Mouse (Mus musculus) midbrain, embryonic 12.5 days (tissue): ENCODE data around the gene Plscr3. TPM values are rescaled to one million over a fixed set of nuclear protein-coding genes. Genes with fewer than 3 reads are reported as not detected.
A peak's percentile ranks its signal among the peaks of the same experiment; 100 is the strongest.

Source experiments
- ATAC-seq: fragments of 200-750 bp; cut with Nextera tagmentation; 2 replicates; pipeline ENCODE4 v1.8.0; 2017; ENCODE audit warnings: low read depth, moderate TSS enrichment, moderate library complexity; ENCODE audit not compliant: low FRiP score
- H3K27ac ChIP-seq: fragments of 300-500 bp; sonication (generic); replicated peaks from 2 replicates; pipeline ENCODE4 v1.5.1; 2016; ENCODE audit warnings: mild to moderate bottlenecking
- H3K27me3 ChIP-seq: fragments of 300-500 bp; sonication (generic); 2 replicates; pipeline ENCODE4 v1.6.1; 2016; ENCODE audit warnings: mild to moderate bottlenecking
- H3K36me3 ChIP-seq: fragments of 300-500 bp; sonication (generic); 2 replicates; pipeline ENCODE4 v1.6.1; 2016
- H3K4me1 ChIP-seq: fragments of 300-500 bp; sonication (generic); 2 replicates; pipeline ENCODE4 v1.6.1; 2016
- H3K4me2 ChIP-seq: fragments of 300-500 bp; sonication (generic); replicated peaks from 2 replicates; pipeline ENCODE4 v1.6.1; 2016; ENCODE audit warnings: mild to moderate bottlenecking, moderate library complexity
- H3K4me3 ChIP-seq: fragments of 300-500 bp; sonication (generic); 2 replicates; pipeline ENCODE4 v1.5.1; 2016; ENCODE audit warnings: mild to moderate bottlenecking
- H3K9ac ChIP-seq: fragments of 300-500 bp; sonication (generic); replicated peaks from 2 replicates; pipeline ENCODE4 v1.6.1; 2016; ENCODE audit warnings: mild to moderate bottlenecking, moderate library complexity
- H3K9me3 ChIP-seq: fragments of 300-500 bp; sonication (generic); 2 replicates; pipeline ENCODE4 v1.6.1; 2016; ENCODE audit warnings: mild to moderate bottlenecking
- WGBS: fragments of 180-500 bp; shearing (Covaris S2); methylation state at CpG from one replicate; pipeline ENCODE4 v1.1.7; 2016; 5-methylcytosine and 5-hydroxymethylcytosine counted together
- polyA plus RNA-seq: library from polyadenylated mRNA; unstranded; fragments of >200 nt; fragmentation: Nextera tagmentation; extraction: Ambion mirVana; gene quantifications from 2 replicates; pipeline ENCODE4 v1.2.1, GENCODE M21; 2016

Plscr3 gene
- polyA plus RNA-seq, 1 experiment from 2014 or later, result 70.1 TPM

DNA sequence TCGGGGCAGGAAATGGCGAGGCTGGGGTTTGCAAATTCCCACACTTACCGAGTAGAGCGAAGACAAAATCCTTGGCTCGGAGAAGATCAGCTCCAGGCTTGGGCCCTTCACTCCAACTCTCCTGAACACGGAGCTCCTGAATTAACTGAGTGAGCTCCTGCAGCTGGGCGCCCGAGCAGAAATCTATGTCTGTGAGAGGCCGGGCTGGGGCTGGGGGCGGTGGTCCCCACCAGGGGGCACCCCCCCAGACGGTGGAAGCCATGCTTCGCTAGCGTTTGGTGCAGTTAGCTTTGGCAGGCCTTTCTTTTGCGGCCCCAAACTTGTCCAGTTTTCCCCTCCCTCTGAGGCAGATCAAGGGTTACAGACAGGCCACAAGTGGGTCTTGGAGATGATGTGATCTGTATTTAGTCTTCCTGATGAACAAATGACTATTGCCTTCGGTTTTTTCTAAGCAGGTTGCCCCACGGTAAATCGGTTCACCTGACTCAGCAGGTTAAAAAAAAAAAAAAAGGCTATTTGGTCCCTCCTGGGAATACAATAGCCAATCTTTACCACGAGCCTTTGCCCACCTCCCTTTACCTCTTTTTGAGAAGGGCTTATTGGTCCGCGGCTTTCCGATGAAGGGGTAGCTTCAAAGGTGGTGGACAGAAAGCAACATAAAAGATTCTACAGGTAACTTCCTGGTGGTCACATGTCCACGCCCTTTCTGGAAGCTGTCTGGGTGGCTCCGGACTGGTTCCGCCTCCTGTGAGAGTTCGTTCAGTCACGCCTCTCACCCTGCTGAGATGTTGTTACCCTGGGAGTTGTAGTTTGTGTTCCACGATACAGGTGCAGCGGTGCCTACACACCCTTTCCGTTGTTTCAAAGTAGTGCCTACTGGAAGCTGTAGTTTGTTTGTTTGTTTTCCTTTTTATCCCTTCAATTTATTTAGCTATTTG, 40.9 kb upstream of the Plscr3 start, which contains the start of gene Tmem102:
Gene Tmem102 (minus strand): TSS at position 653 of the 938 bp plus-strand sequence.
- no peak within 1 kb of the TSS for H3K27ac ChIP-seq
- H3K4me1 ChIP-seq, result peaks cover 49% of the 10 kb centered on the region
- H3K9me3 ChIP-seq, result no peaks in the 10 kb centered on the region
- WGBS, result 3% methylated on average over 29 of the region's 29 CpGs
- H3K9ac ChIP-seq, result no peak within 1 kb of the TSS
- no peak for ATAC-seq
- peak within 1 kb of the TSS; percentile 96 for H3K4me2 ChIP-seq
- peaks cover 70% of the 10 kb centered on the region for H3K27me3 ChIP-seq
- 0 out of 2 replicates have a peak within 1 kb of the TSS, but pooled peaks have one; percentile 58 for H3K4me3 ChIP-seq
- H3K36me3 ChIP-seq, result no peaks in the 10 kb centered on the region

DNA sequence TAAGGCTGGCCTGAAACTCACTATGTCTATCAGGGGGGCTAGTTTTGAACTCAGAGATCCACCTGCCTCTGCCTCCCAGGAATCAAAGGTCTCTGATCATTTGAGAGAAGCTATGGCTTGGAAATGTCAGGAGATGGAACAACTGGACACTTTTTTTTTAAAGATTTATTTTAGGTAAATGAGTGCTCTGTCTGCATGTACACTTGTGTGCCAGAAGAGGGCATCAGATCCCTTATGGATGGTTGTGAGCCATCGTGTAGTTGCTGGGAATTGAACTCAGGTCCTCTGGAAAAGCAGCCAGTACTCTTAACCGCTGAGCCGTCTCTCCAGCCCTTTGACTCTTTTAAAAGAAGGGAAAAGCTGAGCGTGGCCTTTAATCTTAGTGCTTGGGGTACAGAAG, 39.8 kb upstream of the Plscr3 start:
- WGBS, result 76% methylated on average over 4 of the region's 4 CpGs
- Histone ChIP-seq H3K27ac (no peak overlapping the region), H3K9ac (no peak overlapping the region), H3K4me2 (no peak overlapping the region), H3K4me3 (no peak overlapping the region), H3K9me3 (no peaks in the 10 kb centered on the region), H3K4me1 (peaks cover 41% of the 10 kb centered on the region), H3K36me3 (no peaks in the 10 kb centered on the region), H3K27me3 (peaks cover 69% of the 10 kb centered on the region)
- ATAC-seq, result no peak

DNA sequence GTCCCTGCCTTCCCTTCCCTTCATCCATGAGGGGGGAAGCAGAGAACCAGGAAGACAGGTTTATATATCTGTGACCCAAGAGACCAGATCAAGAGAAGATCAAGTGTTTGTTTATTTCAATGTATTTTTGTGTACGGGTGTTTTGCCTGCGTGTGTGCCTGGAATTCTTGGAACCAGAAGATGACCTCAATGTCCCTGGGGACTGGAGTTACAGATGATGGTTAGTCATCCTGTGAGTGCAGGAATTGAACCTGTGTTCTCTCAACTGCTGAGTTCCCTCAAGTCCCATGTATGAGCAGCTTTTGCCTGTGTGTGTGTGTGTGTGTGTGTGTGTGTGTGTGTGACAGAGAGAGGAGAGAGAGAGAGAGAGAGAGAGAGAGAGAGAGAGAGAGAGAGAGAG, 38.5 kb upstream of the Plscr3 start:
- Histone ChIP-seq H3K4me2 (no peak overlapping the region), H3K9ac (no peak overlapping the region), H3K4me3 (no peak overlapping the region), H3K9me3 (no peaks in the 10 kb centered on the region), H3K27me3 (peaks cover 56% of the 10 kb centered on the region), H3K4me1 (peaks cover 28% of the 10 kb centered on the region), H3K27ac (no peak overlapping the region), H3K36me3 (no peaks in the 10 kb centered on the region)
- no peak for ATAC-seq
- 87% methylated on average over 2 of the region's 2 CpGs for WGBS

DNA sequence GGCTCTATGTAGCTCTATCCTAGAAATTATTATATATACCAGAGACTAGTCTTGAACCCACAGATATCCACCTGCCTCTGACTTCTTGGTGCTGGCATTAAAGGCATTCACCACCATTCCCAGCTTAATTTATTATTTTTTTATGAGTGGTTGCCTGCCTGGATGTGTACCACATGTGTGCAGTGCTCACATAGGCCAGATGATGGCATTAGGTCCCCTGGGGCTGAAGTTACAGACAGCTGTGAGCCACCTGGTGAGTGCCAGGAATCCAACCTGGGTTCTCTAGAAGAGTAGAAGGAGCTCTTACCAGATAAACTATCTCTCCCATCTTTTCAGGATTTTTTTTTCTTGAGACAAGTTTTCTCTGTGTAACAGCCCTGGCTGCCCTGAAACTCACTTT, 35.9 kb upstream of the Plscr3 start:
- Histone ChIP-seq H3K4me3 (no peak overlapping the region), H3K4me1 (peaks cover 2% of the 10 kb centered on the region; the same call in 1 of the 2 replicates), H3K36me3 (no peaks in the 10 kb centered on the region), H3K9me3 (no peaks in the 10 kb centered on the region), H3K27ac (no peak overlapping the region), H3K27me3 (peaks cover 30% of the 10 kb centered on the region), H3K4me2 (no peak overlapping the region), H3K9ac (no peak overlapping the region)
- no peak for ATAC-seq

DNA sequence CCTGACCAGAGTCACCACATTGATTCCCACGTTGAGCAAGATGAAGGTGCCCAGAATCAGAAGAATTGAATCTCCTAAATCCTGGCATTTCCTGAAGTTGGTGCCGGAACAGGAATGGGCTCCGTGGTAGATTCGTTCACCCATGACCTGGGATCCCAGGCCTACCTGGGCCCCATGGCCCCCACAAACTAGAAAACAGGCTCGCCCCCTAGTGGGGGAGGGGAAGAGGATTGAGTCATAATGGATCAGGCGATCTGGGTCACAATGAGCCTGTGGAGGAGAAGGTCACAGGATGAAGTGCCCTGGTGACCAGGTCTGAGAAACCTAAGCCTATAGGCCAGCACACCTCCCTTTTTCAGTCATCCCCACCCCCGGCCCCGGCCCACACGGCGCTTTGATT, 31.0 kb upstream of the Plscr3 start, which contains the start of gene Gm39566:
Gene Gm39566 (minus strand): TSS at position 144 of the 400 bp plus-strand sequence.
- Histone ChIP-seq H3K27ac (no peak within 1 kb of the TSS), H3K36me3 (no peaks in the 10 kb centered on the region), H3K9ac (no peak within 1 kb of the TSS), H3K27me3 (peaks cover 3% of the 10 kb centered on the region; the same call in 1 of the 2 replicates), H3K9me3 (0 out of 2 replicates have a peak, but pooled peaks cover 5% of the 10 kb centered on the region), H3K4me2 (no peak within 1 kb of the TSS), H3K4me1 (no peaks in the 10 kb centered on the region), H3K4me3 (no peak within 1 kb of the TSS)
- ATAC-seq, result no peak
- 66% methylated on average over 10 of the region's 10 CpGs for WGBS

DNA sequence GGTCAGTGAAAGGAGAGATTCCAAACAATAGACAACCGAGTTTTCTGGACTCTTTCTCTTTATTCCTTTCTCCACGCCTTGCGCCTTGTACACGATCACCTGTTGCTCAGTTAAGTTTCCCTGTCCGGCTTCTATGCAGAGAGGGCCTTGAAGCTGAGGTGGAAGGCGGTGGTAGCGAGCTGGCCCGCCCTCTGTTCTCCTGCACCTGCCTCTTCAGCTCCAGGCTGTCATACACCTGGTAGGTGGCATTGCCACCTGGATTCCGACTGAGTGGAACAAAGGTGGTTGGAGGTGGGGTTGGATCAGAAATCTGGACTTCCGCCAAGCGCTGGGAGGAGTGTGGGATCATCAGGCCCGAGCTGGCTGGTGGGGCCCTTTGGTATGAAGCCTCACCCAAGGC, 29.7 kb upstream of the Plscr3 start:
- Histone ChIP-seq H3K27me3 (no peaks in the 10 kb centered on the region), H3K4me2 (no peak overlapping the region), H3K9ac (no peak overlapping the region), H3K4me3 (no peak overlapping the region), H3K4me1 (no peaks in the 10 kb centered on the region), H3K9me3 (0 out of 2 replicates have a peak, but pooled peaks cover 5% of the 10 kb centered on the region), H3K36me3 (no peaks in the 10 kb centered on the region), H3K27ac (no peak overlapping the region)
- 86% methylated on average over 12 of the region's 12 CpGs for WGBS
- no peak for ATAC-seq

DNA sequence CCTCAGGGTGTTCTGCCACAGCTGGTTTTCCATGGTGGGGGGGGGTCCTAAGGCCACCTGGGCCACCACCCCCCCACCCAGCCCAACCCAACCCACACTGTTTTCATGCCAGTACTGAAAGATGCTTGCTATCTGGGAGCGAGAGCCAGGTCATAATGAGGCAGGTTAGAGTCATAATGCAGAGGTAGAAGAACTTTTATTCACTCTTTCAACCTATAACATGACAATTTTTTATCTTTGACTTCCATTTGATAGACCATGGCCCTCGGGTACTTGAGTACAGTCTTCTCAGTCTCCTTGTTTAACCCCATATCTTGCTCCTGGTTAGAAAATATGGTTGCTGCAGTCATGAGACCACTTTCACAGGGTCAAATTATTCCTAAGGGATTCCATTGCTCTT, 27.8 kb upstream of the Plscr3 start, which contains the start of gene Spem2:
Gene Spem2 (minus strand): TSS at position 101 of the 400 bp plus-strand sequence.
- no peaks in the 10 kb centered on the region for H3K36me3 ChIP-seq
- no peak within 1 kb of the TSS for H3K27ac ChIP-seq
- ATAC-seq, result no peak
- 75% methylated on average over 2 of the region's 2 CpGs for WGBS
- no peaks in the 10 kb centered on the region for H3K4me1 ChIP-seq
- H3K27me3 ChIP-seq, result no peaks in the 10 kb centered on the region
- no peak within 1 kb of the TSS for H3K4me3 ChIP-seq
- H3K9ac ChIP-seq, result no peak within 1 kb of the TSS
- H3K9me3 ChIP-seq, result 0 out of 2 replicates have a peak, but pooled peaks cover 5% of the 10 kb centered on the region
- H3K4me2 ChIP-seq, result no peak within 1 kb of the TSS

DNA sequence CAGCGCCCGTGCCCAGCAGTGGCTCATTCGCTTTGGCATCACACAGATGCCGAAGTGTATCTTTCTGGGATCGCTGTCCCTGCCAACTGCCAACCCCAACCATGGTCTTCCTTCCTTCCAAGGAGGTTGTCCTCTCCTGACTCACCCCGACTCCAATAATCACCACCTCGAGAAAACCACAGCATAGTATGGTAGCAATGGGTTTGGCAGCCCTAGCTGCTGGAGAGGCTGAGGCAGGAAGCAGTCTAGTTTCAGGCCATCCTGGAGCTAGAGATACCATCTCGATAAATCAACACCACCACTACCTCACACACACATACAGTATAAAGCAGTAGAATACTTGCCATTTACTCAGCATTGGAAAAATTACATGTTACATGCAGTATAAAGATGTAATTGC, 27.3 kb upstream of the Plscr3 start:
- no peak overlapping the region for H3K27ac ChIP-seq
- ATAC-seq, result no peak
- no peak overlapping the region for H3K4me3 ChIP-seq
- H3K36me3 ChIP-seq, result peaks cover 1% of the 10 kb centered on the region; the same call in 1 of the 2 replicates
- 0 out of 2 replicates have a peak, but pooled peaks cover 5% of the 10 kb centered on the region for H3K9me3 ChIP-seq
- H3K4me2 ChIP-seq, result no peak overlapping the region
- H3K9ac ChIP-seq, result no peak overlapping the region
- no peaks in the 10 kb centered on the region for H3K4me1 ChIP-seq
- 92% methylated on average over 8 of the region's 8 CpGs for WGBS
- no peaks in the 10 kb centered on the region for H3K27me3 ChIP-seq

DNA sequence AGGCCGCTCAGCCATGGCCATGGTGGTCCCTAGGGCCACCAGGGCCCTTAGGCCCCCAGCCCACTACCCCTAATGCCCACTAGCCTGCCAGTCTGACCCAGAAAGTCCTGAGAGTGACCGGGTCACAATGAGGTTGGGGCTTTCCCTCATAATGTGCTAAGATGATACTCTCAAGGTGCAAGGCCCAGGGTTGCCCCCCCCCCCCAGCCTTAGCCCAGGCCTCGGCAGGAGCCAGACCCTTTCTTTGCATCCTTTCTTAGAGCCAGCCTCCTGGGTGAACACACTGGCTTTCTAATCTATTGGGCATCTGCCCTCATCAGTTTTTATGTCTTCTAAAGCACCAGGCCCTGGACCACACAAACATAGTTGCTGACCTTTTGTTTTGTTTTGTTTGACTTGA, 24.1 kb upstream of the Plscr3 start, which contains the start of gene Spem1:
Gene Spem1 (minus strand): TSS at position 101 of the 400 bp plus-strand sequence.
- H3K27me3 ChIP-seq, result no peaks in the 10 kb centered on the region
- H3K4me1 ChIP-seq, result no peaks in the 10 kb centered on the region
- H3K4me3 ChIP-seq, result no peak within 1 kb of the TSS
- H3K36me3 ChIP-seq, result peaks cover 33% of the 10 kb centered on the region
- 0 out of 2 replicates have a peak, but pooled peaks cover 1% of the 10 kb centered on the region for H3K9me3 ChIP-seq
- no peak within 1 kb of the TSS for H3K9ac ChIP-seq
- no peak within 1 kb of the TSS for H3K27ac ChIP-seq
- ATAC-seq, result no peak
- H3K4me2 ChIP-seq, result no peak within 1 kb of the TSS
- WGBS, result 94% methylated on average over 3 of the region's 3 CpGs

DNA sequence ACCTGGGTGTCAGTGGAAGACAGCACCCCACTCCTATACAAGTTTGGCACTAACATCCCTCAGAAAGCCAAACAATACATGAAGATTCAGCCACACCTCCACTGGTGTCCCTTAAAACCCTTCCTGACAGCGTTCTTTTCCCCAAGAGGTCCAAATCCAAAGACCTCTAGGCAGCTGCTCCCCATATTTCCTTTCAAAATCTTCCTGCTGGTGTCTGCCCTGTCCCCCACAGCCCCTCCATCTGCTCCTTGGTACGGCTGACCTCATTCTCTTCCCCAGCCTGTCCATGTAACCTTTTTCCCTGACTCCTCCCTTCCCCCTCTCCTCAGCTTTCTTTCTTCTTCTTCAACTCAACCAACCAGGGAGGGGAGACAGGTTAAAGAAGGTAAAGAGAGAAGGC, 22.7 kb upstream of the Plscr3 start:
- 88% methylated on average over 2 of the region's 2 CpGs for WGBS
- no peak for ATAC-seq
- H3K4me3 ChIP-seq, result no peak overlapping the region
- no peak overlapping the region for H3K9ac ChIP-seq
- peaks cover 46% of the 10 kb centered on the region for H3K36me3 ChIP-seq
- H3K27me3 ChIP-seq, result no peaks in the 10 kb centered on the region
- no peak overlapping the region for H3K27ac ChIP-seq
- no peaks in the 10 kb centered on the region for H3K9me3 ChIP-seq
- H3K4me2 ChIP-seq, result no peak overlapping the region
- no peaks in the 10 kb centered on the region for H3K4me1 ChIP-seq

DNA sequence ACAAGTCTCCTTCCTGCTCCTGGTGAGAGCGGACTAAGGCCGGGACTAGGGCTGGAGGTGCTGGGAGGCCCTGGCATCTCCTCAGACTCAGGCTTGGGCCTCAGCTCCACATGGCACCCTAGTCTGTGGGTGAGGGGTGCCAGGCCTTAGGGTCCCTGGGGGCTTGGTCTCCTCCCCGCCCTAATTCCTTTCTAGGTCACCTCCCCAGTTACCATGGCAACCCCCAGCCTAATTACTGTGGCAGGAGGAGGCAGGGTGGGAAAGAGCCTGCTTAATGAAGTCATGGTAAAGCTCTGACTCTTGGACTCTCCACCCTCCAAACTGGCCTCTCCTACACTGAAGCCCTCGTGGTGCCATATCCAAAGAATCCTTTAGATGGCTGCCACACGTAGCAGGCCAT, 17.3 kb upstream of the Plscr3 start:
- Histone ChIP-seq H3K4me1 (peaks cover 15% of the 10 kb centered on the region), H3K9ac (no peak overlapping the region), H3K4me2 (no peak overlapping the region), H3K27ac (no peak overlapping the region), H3K27me3 (peaks cover 7% of the 10 kb centered on the region), H3K4me3 (no peak overlapping the region), H3K9me3 (no peaks in the 10 kb centered on the region), H3K36me3 (peaks cover 93% of the 10 kb centered on the region)
- 68% methylated on average over 5 of the region's 5 CpGs for WGBS
- ATAC-seq, result no peak

DNA sequence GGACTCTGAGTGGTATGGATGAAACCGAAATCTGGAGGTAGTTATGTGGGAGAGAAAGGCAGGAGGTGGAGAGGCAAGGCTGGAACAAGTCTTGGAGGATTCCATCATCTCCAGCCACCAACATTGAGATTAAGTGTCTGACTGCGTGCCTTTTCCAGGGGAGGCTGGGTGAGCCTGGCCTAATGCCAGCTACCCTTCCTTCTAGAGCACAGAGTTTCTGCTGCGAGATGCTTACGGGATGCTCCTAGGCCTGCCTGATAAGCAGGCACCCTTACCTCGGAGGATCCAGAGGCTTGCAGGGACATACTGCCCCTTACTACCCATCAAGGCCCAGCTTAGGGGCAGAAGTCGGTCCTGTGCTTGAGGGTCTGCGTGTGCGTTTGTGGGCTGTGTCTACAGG, 12.6 kb upstream of the Plscr3 start:
- Histone ChIP-seq H3K36me3 (peaks cover 48% of the 10 kb centered on the region), H3K27me3 (peaks cover 9% of the 10 kb centered on the region), H3K4me1 (peaks cover 44% of the 10 kb centered on the region), H3K9ac (peak overlapping the region; percentile 86), H3K9me3 (no peaks in the 10 kb centered on the region), H3K4me3 (peak overlapping the region; percentile 82), H3K27ac (peak overlapping the region; percentile 44; the same call in 1 of the 2 replicates), H3K4me2 (peak overlapping the region; percentile 96)
- ATAC-seq, result no peak
- 60% methylated on average over 8 of the region's 8 CpGs for WGBS
